Mouse (Mus musculus) hematopoietic stem cell, adult 5-6 weeks (primary cell): ENCODE results near the gene Ccdc144b. TPM values are rescaled to one million over a fixed set of nuclear protein-coding genes. Genes with fewer than 3 reads are reported as not detected.

Experiments
- ATAC-seq, 2 experiments: fragments of 125-278 bp in 1 of 2; replicated peaks in 1 of 2; 2 replicates each; pipeline ENCODE4 v1.8.0; 2016 to 2017; ENCODE audit warnings: inconsistent platforms in 2 of 2, mild to moderate bottlenecking in 2 of 2, moderate number of reproducible peaks in 2 of 2, low read depth in 1 of 2, moderate TSS enrichment in 1 of 2; ENCODE audit not compliant: low FRiP score in 2 of 2, poor library complexity in 2 of 2, severe bottlenecking in 2 of 2, insufficient read depth in 1 of 2, low TSS enrichment in 1 of 2
- total RNA-seq: library from RNA; stranded (forward); fragments of 172-1452, 232-1000 nt; gene quantifications from 2 replicates; pipeline ENCODE4 v1.2.3, GENCODE M21; 2017

The Ccdc144b gene
- total RNA-seq: not detected in 2 replicates

GRCm38 (mm10) chr3:36053447-36053846 is at the start of gene Ccdc144b:
Ccdc144b (minus strand) TSS chr3:36053547.
- no peak for ATAC-seq

DNA sequence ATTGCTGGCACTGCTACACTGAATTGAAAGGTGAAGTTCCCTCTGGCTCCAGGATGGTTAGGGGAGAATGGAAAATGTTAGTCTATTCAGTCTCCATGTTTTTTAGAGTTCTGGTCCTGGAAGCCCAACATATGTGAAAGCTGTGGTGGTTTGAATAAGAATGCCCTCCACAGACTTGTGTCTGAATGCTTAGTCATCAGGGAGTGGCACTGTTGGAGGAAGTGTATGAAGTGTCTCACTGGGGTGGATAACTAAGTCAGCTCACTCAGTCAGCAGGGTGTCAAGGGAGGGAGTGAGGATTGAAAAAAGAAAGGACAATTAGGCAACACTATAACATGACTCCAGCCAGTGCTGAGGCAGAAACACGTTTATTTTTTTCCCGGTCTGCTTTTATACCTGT is 42.0 kb upstream of the Ccdc144b start:
- ATAC-seq: no peak

DNA sequence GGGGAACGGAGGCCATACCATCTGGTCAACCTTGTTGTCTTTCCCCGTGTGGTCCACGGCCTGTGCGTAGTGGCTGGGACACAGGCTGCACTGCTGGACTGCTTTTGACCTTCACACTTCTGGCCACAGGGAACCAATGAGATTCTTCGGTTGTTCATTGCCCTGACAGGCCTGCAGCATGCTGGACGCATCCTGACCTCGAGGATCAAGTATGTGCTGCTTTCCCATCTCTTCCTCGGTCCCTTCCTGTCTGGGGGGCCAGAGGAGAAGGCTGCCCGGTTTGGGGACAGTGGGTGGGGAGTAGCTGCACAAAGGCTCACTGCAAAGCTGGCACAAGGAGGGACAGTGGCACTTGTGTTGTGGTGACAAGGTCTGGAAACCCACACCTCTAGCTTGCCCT is 34.2 kb upstream of the Ccdc144b start:
- ATAC-seq: no peak

GRCm38 (mm10) chr3:36085394-36085793 is 32.0 kb upstream of the Ccdc144b start:
- no peak for ATAC-seq

- ATAC-seq: no peak
Observed at GRCm38 (mm10) chr3:36083381-36083780, 30.0 kb upstream of the Ccdc144b start.

GRCm38 (mm10) chr3:36082843-36083242 is 29.5 kb upstream of the Ccdc144b start:
- no peak for ATAC-seq

- ATAC-seq: no peak
Observed at GRCm38 (mm10) chr3:36080741-36081140, 27.4 kb upstream of the Ccdc144b start.

DNA sequence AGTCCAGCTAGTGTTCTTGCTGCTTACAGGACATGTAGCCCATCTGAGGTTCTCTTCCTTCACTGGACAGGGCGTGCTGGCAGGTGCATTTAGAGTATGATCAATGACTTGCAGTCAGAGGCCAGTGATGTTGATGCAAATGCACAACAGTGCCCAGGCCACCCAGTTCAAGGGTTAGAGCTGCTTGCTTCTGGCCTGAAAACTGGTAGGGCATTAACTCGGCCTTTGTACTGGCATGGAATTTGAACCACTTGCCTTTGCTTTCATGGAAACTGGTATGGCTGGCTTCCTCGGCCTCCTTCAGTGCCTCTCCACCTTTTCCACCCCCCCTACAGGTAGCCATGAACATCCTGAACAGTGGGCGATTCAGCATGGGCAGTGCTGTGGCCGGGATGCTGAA is 26.5 kb upstream of the Ccdc144b start:
- no peak for ATAC-seq

DNA sequence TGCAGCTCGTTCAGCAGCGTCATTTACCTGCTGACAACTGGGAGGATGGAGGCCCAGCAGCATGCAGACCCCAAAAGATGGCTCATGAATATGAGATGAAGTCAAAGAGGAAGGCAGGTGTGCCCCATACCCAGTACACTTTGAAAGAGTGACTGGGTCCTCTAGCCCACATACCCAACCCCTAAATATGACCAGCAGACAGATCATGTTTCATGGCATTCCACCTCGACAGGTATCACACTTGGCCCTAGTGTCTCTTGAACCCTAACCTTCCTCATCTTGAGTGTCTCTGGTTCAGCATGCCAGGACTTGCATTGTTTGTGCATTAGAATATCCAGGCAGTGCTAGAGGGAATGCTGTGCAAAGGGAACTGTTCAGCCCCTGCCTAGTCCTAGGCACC is 24.0 kb upstream of the Ccdc144b start:
- ATAC-seq: no peak

DNA sequence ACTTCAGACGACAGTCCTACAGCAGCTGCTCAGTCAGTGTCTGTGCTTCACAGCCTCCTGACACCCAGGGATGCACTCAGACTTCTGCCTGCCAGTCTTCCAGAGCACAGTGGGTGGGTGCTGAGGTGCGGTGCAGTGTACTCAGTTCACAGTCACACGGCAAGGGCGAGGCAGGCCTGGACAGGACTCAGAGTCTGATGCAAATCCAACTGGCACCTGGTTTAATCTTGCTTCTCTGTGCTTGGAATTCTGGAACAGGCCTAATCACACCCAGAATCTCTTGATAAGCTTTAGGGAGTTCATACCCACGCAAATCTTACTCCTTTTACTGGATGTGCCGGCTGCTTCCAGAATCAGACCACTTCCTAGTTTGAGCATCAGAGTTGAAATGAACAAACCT is 22.1 kb upstream of the Ccdc144b start:
- ATAC-seq: no peak

- ATAC-seq: no peak
Observed at GRCm38 (mm10) chr3:36074231-36074630, 20.9 kb upstream of the Ccdc144b start.

GRCm38 (mm10) chr3:36071047-36071446 is 17.7 kb upstream of the Ccdc144b start:
- no peak for ATAC-seq

- ATAC-seq: no peak
Observed at GRCm38 (mm10) chr3:36070436-36070835, 17.1 kb upstream of the Ccdc144b start.

GRCm38 (mm10) chr3:36067731-36068130 is 14.4 kb upstream of the Ccdc144b start:
- no peak for ATAC-seq

GRCm38 (mm10) chr3:36065843-36066651 is 12.7 kb upstream of the Ccdc144b start, which contains the start of gene Acad9:
Acad9 (plus strand) TSS chr3:36065979.
- ATAC-seq: peak; percentile 94 to 97

DNA sequence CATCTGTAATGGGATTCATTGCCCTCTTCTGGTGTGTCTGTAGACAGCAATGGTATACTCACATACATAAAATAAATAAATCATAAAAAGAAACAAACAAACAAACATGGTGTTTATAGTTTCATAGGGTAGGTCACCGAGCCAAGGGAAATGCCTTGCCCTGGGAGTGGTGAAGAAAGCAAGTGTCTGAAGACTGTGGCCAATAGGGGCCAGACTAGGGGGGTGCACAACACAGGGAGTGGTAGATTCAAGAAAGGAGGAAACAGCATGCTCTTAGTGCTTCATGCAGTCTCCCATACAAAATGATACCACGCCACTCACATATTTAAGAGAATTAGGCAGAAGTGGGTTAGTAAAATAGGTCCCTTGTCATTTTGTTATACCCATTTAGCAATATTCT is 11.8 kb upstream of the Ccdc144b start:
- ATAC-seq: no peak

GRCm38 (mm10) chr3:36064592-36065061 is 11.3 kb upstream of the Ccdc144b start:
- ATAC-seq: no peak

GRCm38 (mm10) chr3:36060096-36060850 is 6.9 kb upstream of the Ccdc144b start:
- ATAC-seq: peak; percentile 73 to 87
